Mouse (Mus musculus) stomach, embryonic 14.5 days (tissue): ENCODE results near the gene Gm42791. TPM values are rescaled to one million over a fixed set of nuclear protein-coding genes. Genes with fewer than 3 reads are reported as not detected.
A peak's percentile ranks its signal among the peaks of the same experiment; 100 is the strongest.

Experiments used
- ATAC-seq: fragments of 200-750 bp; cut with Nextera tagmentation; 2 replicates; pipeline ENCODE4 v1.8.0; 2017; ENCODE audit warnings: low read depth, moderate TSS enrichment; ENCODE audit not compliant: insufficient number of reproducible peaks, insufficient read depth, low FRiP score
- H3K27ac ChIP-seq: fragments of 300-500 bp; sonication (generic); 2 replicates; pipeline ENCODE4 v1.5.1; 2014; ENCODE audit warnings: mild to moderate bottlenecking, low read length, moderate library complexity, mixed read lengths
- H3K27me3 ChIP-seq: fragments of 300-500 bp; sonication (generic); 2 replicates; pipeline ENCODE4 v1.6.1; 2014; ENCODE audit warnings: low read length, control low read depth, mixed read lengths; ENCODE audit not compliant: control insufficient read depth, insufficient read depth
- H3K36me3 ChIP-seq: fragments of 300-500 bp; sonication (generic); 2 replicates; pipeline ENCODE4 v1.6.1; 2014; ENCODE audit warnings: mild to moderate bottlenecking, control low read depth, low read length, moderate library complexity, mixed read lengths; ENCODE audit not compliant: control insufficient read depth, insufficient read depth
- H3K4me1 ChIP-seq: fragments of 300-500 bp; sonication (generic); 2 replicates; pipeline ENCODE4 v1.6.1; 2014; ENCODE audit warnings: low read length, control low read depth, mixed read lengths; ENCODE audit not compliant: control insufficient read depth, insufficient read depth
- H3K4me2 ChIP-seq: fragments of 300-500 bp; sonication (generic); replicated peaks from 2 replicates; pipeline ENCODE4 v1.6.1; 2014; ENCODE audit warnings: low read depth, low read length, control low read depth
- H3K4me3 ChIP-seq: fragments of 300-500 bp; sonication (generic); 2 replicates; pipeline ENCODE4 v1.5.1; 2014; ENCODE audit warnings: low read depth, low read length, control low read depth
- H3K9ac ChIP-seq: fragments of 300-500 bp; sonication (generic); replicated peaks from 2 replicates; pipeline ENCODE4 v1.6.1; 2014; ENCODE audit warnings: low read depth, mild to moderate bottlenecking, control low read depth, low read length, moderate library complexity, mixed read lengths
- H3K9me3 ChIP-seq: fragments of 300-500 bp; sonication (generic); 2 replicates; pipeline ENCODE4 v1.6.1; 2016; ENCODE audit warnings: low read depth, low read length, control low read depth; ENCODE audit not compliant: control insufficient read depth
- WGBS: fragments of 180-500 bp; shearing (Covaris S2); extraction: QIAGEN DNeasy Blood & Tissue Kit; methylation state at CpG from one replicate; pipeline ENCODE4 v1.1.7; 2014; 5-methylcytosine and 5-hydroxymethylcytosine counted together
- polyA plus RNA-seq: library from polyadenylated mRNA; unstranded; fragments of >200 nt; fragmentation: Nextera tagmentation; extraction: Ambion mirVana; gene quantifications from 2 replicates; pipeline ENCODE4 v1.2.1, GENCODE M21; 2014

Gm42791 gene
- polyA plus RNA-seq, 1 experiment from 2014 or later: not detected

DNA sequence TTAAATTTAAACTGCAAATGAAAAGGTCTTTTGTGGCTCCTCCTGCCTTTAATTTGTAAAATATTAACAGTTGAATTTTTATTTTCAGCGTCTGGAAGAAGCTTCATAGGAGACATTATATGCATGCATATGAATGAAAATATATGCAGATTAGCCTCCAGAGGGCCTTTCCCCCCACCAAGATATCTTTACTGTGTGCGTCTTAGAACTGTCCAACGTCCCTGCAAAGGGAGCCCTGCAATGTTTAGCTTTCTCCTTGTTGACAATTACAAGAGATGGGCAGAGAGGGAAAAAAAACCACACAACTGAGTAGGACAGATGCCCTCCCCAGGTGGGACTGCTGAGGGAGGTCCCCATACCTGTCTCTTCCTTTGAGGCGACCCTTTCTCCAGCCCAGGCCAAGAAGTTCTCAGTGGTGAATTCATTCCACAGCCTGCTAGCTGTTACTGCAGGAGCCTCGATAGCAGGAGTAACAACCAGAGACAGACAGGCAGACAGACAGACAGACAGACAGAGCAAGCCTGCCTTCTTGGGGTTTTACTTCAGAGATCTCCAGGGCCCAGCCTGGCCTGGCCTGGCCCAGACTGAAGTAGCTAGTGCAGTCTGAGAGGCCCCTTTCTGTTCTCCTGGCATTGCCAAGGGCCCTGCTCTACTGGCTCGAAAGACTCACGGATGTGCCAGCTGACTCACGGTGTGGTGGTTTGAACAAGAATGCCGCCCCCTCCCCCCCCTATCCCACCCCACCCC lies 1.2 kb upstream of the Gm42791 start:
- Histone ChIP-seq H3K27ac (peak overlapping the region; percentile 97), H3K9me3 (0 out of 2 replicates have a peak, but pooled peaks cover 4% of the 10 kb centered on the region), H3K36me3 (no peaks in the 10 kb centered on the region), H3K4me2 (no peak overlapping the region), H3K4me3 (no peak overlapping the region), H3K27me3 (no peaks in the 10 kb centered on the region), H3K9ac (no peak overlapping the region), H3K4me1 (peaks cover 13% of the 10 kb centered on the region)
- WGBS: 70% methylated on average over 9 of the region's 9 CpGs
- ATAC-seq: no peak

DNA sequence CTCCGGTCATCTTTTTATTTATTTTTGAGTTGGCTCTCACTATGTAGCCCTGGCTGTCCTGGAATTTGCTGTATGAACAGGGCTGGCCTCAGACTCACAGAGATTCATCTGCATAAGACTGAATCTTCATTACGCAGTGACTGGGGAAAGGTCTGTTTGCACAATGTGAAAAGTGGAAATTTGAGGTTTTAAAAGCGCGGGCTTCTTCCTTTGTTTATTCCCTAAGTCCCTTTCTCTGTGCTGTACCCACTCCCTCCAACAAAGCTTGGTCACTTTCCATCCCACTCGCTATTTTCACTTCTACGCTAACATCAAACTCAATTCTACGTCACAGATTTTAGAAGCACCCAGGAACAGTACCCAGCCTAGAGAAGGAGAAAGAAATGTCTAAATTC lies 639 bp downstream of the Gm42791 start:
- peak overlapping the region; percentile 97 for H3K27ac ChIP-seq
- 14% methylated on average over 7 of the region's 7 CpGs for WGBS
- H3K27me3 ChIP-seq: no peaks in the 10 kb centered on the region
- peaks cover 13% of the 10 kb centered on the region for H3K4me1 ChIP-seq
- peak overlapping the region; percentile 49 for H3K4me3 ChIP-seq
- H3K36me3 ChIP-seq: no peaks in the 10 kb centered on the region
- H3K9me3 ChIP-seq: peaks cover 4% of the 10 kb centered on the region; the same call in 1 of the 2 replicates
- peak overlapping the region; percentile 31 for H3K9ac ChIP-seq
- H3K4me2 ChIP-seq: peak overlapping the region; percentile 73
- no peak for ATAC-seq

DNA sequence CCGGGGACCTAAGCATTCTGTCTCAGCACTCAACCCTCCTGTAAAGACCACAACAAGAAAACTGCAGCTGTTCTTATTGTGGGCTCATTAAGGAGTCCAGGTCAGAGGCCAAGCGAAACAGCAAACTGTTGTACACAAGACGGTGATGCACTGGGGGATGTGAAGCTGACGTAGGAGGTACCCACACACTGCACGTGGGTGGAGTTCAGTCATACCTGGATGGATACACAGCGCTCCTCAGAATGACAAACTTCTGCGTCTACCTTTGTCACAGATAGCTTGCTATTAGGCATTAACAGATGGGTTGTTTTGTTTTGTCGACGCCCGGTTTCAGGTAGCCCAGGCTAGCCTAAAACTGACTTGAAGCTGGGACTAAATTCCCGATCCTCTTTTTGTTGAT lies 2.3 kb downstream of the Gm42791 start:
- H3K9me3 ChIP-seq: peaks cover 8% of the 10 kb centered on the region; the same call in 1 of the 2 replicates
- H3K4me1 ChIP-seq: peaks cover 13% of the 10 kb centered on the region
- ATAC-seq: no peak
- H3K36me3 ChIP-seq: no peaks in the 10 kb centered on the region
- no peak overlapping the region for H3K4me3 ChIP-seq
- WGBS: 92% methylated on average over 11 of the region's 11 CpGs
- no peak overlapping the region for H3K9ac ChIP-seq
- H3K27me3 ChIP-seq: no peaks in the 10 kb centered on the region
- no peak overlapping the region for H3K4me2 ChIP-seq
- H3K27ac ChIP-seq: no peak overlapping the region

DNA sequence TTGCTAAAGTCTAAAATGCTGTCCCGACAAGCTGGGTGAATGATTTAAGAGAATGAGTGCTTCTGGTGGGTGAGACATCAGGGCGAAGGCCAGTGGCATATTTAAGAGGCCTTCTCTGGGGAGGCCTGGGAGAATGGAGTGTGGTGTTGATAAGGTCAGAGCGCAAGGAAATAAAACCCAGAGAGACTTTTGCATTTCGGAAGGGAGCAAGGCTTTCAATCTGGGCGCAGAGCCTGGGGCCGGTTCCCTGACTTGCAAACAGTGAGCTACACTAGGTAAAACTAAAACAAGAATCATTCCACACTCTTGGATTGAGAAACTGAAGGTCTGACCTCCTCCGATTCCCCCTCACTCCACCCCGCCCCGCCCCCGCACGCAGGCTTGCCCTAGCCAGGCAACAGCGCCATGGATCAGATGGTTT lies 4.0 kb downstream of the Gm42791 start:
- WGBS: 64% methylated on average over 12 of the region's 12 CpGs
- peaks cover 14% of the 10 kb centered on the region for H3K4me1 ChIP-seq
- no peak overlapping the region for H3K9ac ChIP-seq
- no peak for ATAC-seq
- no peak overlapping the region for H3K4me2 ChIP-seq
- peaks cover 8% of the 10 kb centered on the region; the same call in 1 of the 2 replicates for H3K9me3 ChIP-seq
- no peak overlapping the region for H3K27ac ChIP-seq
- H3K36me3 ChIP-seq: no peaks in the 10 kb centered on the region
- H3K4me3 ChIP-seq: no peak overlapping the region
- no peaks in the 10 kb centered on the region for H3K27me3 ChIP-seq

DNA sequence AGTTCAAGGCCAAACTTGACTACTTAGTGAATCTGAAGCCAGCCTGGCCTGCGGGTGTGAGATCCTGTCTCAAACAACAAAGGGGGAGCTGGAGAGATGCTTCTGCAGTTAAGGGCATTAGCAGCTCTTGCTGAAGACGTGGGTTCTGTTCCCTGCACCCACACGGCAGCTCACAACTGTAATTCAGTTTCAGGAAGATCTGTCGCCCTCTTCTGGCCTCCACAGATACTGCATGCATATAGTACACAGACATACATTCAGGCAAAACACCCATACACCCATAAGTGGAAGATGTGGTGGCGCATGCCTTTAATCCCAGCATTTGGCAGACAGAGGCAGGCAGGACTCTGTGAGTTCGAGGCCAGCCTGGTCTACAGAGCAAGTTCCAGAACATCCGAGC lies 5.5 kb downstream of the Gm42791 start:
- 90% methylated on average over 7 of the region's 7 CpGs for WGBS
- H3K9ac ChIP-seq: no peak overlapping the region
- peaks cover 8% of the 10 kb centered on the region; the same call in 1 of the 2 replicates for H3K9me3 ChIP-seq
- H3K4me1 ChIP-seq: peaks cover 11% of the 10 kb centered on the region
- H3K27ac ChIP-seq: no peak overlapping the region
- H3K4me3 ChIP-seq: no peak overlapping the region
- no peaks in the 10 kb centered on the region for H3K27me3 ChIP-seq
- no peak for ATAC-seq
- no peak overlapping the region for H3K4me2 ChIP-seq
- no peaks in the 10 kb centered on the region for H3K36me3 ChIP-seq

DNA sequence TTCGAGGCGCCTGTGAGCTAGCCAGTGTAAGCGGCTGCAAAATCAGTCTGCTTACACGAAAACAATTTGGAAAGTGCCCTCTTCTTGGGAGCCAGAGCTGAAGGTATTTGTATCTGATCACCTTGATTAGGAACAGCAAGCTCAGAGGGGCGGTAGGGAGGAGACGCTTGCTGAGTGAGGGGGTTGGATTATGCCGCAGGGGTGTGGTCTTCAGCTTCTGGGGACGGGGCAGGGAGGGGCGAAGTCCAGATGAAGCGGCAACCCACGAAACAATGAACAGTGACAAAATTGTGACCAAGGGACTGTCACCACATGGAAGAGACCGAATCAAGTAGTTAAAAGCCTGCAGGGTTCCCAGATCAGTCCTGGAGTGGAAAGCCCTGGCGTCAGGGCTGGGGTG lies 10.0 kb downstream of the Gm42791 start:
- ATAC-seq: no peak
- WGBS: 46% methylated on average over 13 of the region's 13 CpGs
- H3K27ac ChIP-seq: no peak overlapping the region
- H3K36me3 ChIP-seq: no peaks in the 10 kb centered on the region
- peaks cover 4% of the 10 kb centered on the region; the same call in 1 of the 2 replicates for H3K9me3 ChIP-seq
- no peaks in the 10 kb centered on the region for H3K27me3 ChIP-seq
- no peak overlapping the region for H3K4me3 ChIP-seq
- H3K4me1 ChIP-seq: 0 out of 2 replicates have a peak, but pooled peaks cover 2% of the 10 kb centered on the region
- H3K9ac ChIP-seq: no peak overlapping the region
- H3K4me2 ChIP-seq: no peak overlapping the region

DNA sequence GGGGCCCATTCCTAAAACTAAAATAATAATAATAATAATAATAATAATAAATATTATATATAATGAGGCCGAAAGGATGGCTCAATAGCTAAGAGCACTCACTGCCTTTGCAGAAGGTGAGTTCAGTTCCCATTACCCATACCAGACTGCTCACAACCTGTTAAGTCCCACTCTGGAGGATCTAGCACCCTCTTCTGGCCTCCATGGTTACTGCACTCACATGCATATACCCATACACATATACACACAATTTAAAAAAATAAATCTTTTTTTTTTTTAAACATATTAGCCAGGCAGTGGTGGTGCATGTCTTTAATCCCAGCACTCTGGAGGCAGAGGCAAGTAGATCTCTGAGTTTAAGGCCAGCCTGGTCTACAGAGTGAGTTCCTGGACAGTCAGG lies 11.3 kb downstream of the Gm42791 start:
- ATAC-seq: no peak
- WGBS: 100% methylated on average over 1 of the region's 1 CpGs
- no peak overlapping the region for H3K4me2 ChIP-seq

DNA sequence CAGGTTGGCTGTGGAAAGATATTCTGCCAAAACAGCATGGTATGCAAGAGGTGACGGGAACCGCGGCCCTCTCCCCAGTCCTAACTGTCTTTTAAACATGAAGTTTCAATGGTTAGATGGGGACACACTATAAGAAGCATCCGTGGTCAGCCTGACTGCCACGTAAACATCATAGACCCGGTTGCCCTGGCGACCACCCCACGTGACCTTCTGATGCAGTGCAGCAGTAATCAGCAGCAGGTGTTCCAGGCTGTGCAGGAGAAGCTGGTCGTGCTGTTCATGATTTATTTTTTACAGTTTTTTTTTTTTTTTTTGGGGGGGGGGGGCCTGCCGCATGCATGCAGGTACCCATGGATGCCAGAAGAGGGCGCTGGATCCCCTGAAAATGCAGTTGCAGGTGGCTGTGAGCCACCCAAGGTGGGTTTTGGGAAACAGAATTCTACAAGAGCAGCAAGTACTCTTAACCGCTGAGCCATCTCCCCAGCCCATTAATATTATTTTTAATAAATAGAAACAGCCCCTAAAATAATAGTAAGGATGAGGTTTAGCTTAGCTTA lies 11.8 kb downstream of the Gm42791 start:
- no peaks in the 10 kb centered on the region for H3K27me3 ChIP-seq
- ATAC-seq: no peak
- H3K4me1 ChIP-seq: peaks cover 11% of the 10 kb centered on the region; the same call in 1 of the 2 replicates
- H3K9me3 ChIP-seq: peaks cover 4% of the 10 kb centered on the region; the same call in 1 of the 2 replicates
- 72% methylated on average over 12 of the region's 12 CpGs for WGBS
- H3K27ac ChIP-seq: no peak overlapping the region
- no peak overlapping the region for H3K9ac ChIP-seq
- H3K4me2 ChIP-seq: no peak overlapping the region
- H3K36me3 ChIP-seq: no peaks in the 10 kb centered on the region
- H3K4me3 ChIP-seq: no peak overlapping the region

More for the DNA sequence above, 11.3 kb downstream of the Gm42791 start:
- Histone ChIP-seq H3K9ac (no peak overlapping the region), H3K27me3 (no peaks in the 10 kb centered on the region), H3K36me3 (no peaks in the 10 kb centered on the region), H3K9me3 (peaks cover 4% of the 10 kb centered on the region; the same call in 1 of the 2 replicates), H3K4me1 (peaks cover 6% of the 10 kb centered on the region; the same call in 1 of the 2 replicates), H3K4me3 (no peak overlapping the region), H3K27ac (no peak overlapping the region)
